Mouse (Mus musculus) frontal cortex, postnatal 14 days (tissue): ENCODE results near the gene Fgfrl1.
"Not testable (repeated sequence)": the region's sequence is repeated elsewhere in the genome, so short reads cannot be mapped to it uniquely, and the experiment has no call there.

Experiments
- DNase-seq, 2 experiments: peaks; one replicate each; pipeline ENCODE4 v3.0.0; 2022; ENCODE audit warnings: low spot score in 2 of 2

The Fgfrl1 gene

GRCm38 (mm10) chr5:108751258-108751657, 59.1 kb downstream of the Fgfrl1 start:
- DNase-seq = not testable (repeated sequence)
